Mouse (Mus musculus) intestine, embryonic 14.5 days (tissue): ENCODE measurements around the gene Wdhd1. TPM values are rescaled to one million over a fixed set of nuclear protein-coding genes. Genes with fewer than 3 reads are reported as not detected.

Experiments used
- ATAC-seq: fragments of 200-750 bp; cut with Nextera tagmentation; replicated peaks from 2 replicates; pipeline ENCODE4 v1.8.0; 2017; ENCODE audit warnings: low read depth, moderate number of reproducible peaks, moderate TSS enrichment, moderate library complexity; ENCODE audit not compliant: low FRiP score, low TSS enrichment
- DNase-seq: peaks from one replicate; pipeline ENCODE4 v3.0.0-alpha.2; 2018; ENCODE audit warnings: low spot score
- H3K27ac ChIP-seq: fragments of 300-500 bp; sonication (generic); 2 replicates; pipeline ENCODE4 v1.5.1; 2014; ENCODE audit warnings: low read depth, mild to moderate bottlenecking, control low read depth
- H3K27me3 ChIP-seq: fragments of 300-500 bp; sonication (generic); replicated peaks from 2 replicates; pipeline ENCODE4 v1.6.1; 2014; ENCODE audit warnings: low read length, control low read depth; ENCODE audit not compliant: control insufficient read depth, insufficient read depth
- H3K36me3 ChIP-seq: fragments of 300-500 bp; sonication (generic); 2 replicates; pipeline ENCODE4 v1.6.1; 2014; ENCODE audit warnings: low read length, control low read depth; ENCODE audit not compliant: control insufficient read depth, insufficient read depth
- H3K4me1 ChIP-seq: fragments of 300-500 bp; sonication (generic); replicated peaks from 2 replicates; pipeline ENCODE4 v1.6.1; 2014; ENCODE audit warnings: low read length, control low read depth, mixed read lengths; ENCODE audit not compliant: control insufficient read depth, insufficient read depth
- H3K4me2 ChIP-seq: fragments of 300-500 bp; sonication (generic); 2 replicates; pipeline ENCODE4 v1.6.1; 2014; ENCODE audit warnings: low read length
- H3K4me3 ChIP-seq: fragments of 300-500 bp; sonication (generic); 2 replicates; pipeline ENCODE4 v1.5.1; 2014; ENCODE audit warnings: low read depth, low read length, control low read depth, mixed read lengths
- H3K9ac ChIP-seq: fragments of 300-500 bp; sonication (generic); 2 replicates; pipeline ENCODE4 v1.6.1; 2014; ENCODE audit warnings: mild to moderate bottlenecking, low read length
- H3K9me3 ChIP-seq: fragments of 300-500 bp; sonication (generic); 2 replicates; pipeline ENCODE4 v1.6.1; 2016; ENCODE audit warnings: low read length, control low read depth; ENCODE audit not compliant: control insufficient read depth
- WGBS: fragments of 180-500 bp; shearing (Covaris S2); extraction: QIAGEN DNeasy Blood & Tissue Kit; methylation state at CpG from one replicate; pipeline ENCODE4 v1.1.7; 2014; 5-methylcytosine and 5-hydroxymethylcytosine counted together
- polyA plus RNA-seq: library from polyadenylated mRNA; unstranded; fragments of >200 nt; fragmentation: Nextera tagmentation; extraction: Ambion mirVana; gene quantifications from 2 replicates; pipeline ENCODE4 v1.2.1, GENCODE M21; 2014

Gene Wdhd1
- polyA plus RNA-seq, 1 experiment from 2014 or later = 34.8 TPM

DNA sequence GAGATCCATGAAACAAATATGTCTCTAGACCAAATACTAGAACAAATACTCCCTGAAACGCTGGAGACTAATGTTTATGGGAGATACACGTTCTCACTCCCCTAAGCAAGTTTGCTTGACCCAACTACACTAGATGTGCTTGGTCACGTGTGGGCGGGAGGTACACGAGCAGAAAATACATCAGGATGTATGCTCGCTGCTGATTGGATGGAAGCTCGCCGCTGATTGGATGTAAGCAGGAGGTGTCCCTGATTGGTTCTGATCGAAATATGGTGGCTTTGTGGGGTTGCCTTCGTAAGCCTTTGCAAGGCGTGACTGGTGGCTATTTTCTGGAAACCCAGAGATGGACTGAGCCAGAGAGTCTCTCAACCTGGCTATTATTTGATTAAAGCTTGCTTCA lies 55.1 kb downstream of the Wdhd1 start:
- H3K27ac ChIP-seq = no peak overlapping the region
- 0 out of 2 replicates have a peak, but pooled peaks cover 4% of the 10 kb centered on the region for H3K9me3 ChIP-seq
- 80% methylated on average over 11 of the region's 11 CpGs for WGBS
- H3K4me2 ChIP-seq = no peak overlapping the region
- H3K9ac ChIP-seq = no peak overlapping the region
- H3K4me3 ChIP-seq = no peak overlapping the region
- H3K4me1 ChIP-seq = no peaks in the 10 kb centered on the region
- H3K36me3 ChIP-seq = no peaks in the 10 kb centered on the region
- H3K27me3 ChIP-seq = no peaks in the 10 kb centered on the region
- DNase-seq (no peak), ATAC-seq (no peak)

DNA sequence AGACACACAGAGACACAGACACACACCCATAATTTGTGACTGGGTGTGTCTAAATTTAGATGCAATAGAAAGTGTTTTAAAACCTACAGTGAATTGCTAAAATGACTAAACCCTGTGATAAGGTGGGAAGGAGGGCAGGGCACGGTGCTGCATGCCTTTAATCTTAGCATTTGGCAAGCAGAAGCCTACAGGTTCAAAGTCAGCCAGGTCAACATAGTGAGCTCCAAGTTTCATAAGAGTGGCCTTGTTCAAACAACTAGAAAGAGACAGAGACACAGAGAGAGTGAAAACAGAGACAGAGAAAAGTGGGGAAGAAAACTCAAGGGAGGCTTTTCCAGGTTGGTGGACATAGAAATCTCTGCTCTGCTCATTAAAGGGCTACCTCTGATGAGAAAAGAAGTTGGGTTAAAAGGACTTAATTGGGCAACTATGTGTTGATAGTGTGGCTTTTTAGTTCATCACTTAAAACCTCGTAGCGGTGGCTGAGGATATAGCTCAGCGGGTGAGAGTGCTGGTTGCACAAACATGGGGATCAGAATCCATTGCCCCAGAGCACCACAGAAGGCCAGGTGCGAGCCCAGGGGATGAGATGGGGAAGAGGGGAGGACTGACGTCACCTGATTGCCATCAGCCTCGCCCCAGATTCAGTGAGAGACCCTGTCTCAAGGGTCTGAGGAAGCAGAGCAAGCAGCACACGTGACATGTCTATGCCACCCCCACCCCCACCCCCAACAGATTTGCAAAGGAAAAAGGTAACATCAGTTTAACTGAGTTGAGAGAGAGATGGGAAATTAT lies 56.2 kb downstream of the Wdhd1 start:
- no peaks in the 10 kb centered on the region for H3K27me3 ChIP-seq
- no peak overlapping the region for H3K9ac ChIP-seq
- H3K27ac ChIP-seq = no peak overlapping the region
- H3K4me2 ChIP-seq = no peak overlapping the region
- no peak for DNase-seq
- ATAC-seq = no peak
- H3K4me3 ChIP-seq = no peak overlapping the region
- H3K36me3 ChIP-seq = no peaks in the 10 kb centered on the region
- no peaks in the 10 kb centered on the region for H3K4me1 ChIP-seq
- H3K9me3 ChIP-seq = 0 out of 2 replicates have a peak, but pooled peaks cover 4% of the 10 kb centered on the region
- WGBS = 85% methylated on average over 8 of the region's 8 CpGs

DNA sequence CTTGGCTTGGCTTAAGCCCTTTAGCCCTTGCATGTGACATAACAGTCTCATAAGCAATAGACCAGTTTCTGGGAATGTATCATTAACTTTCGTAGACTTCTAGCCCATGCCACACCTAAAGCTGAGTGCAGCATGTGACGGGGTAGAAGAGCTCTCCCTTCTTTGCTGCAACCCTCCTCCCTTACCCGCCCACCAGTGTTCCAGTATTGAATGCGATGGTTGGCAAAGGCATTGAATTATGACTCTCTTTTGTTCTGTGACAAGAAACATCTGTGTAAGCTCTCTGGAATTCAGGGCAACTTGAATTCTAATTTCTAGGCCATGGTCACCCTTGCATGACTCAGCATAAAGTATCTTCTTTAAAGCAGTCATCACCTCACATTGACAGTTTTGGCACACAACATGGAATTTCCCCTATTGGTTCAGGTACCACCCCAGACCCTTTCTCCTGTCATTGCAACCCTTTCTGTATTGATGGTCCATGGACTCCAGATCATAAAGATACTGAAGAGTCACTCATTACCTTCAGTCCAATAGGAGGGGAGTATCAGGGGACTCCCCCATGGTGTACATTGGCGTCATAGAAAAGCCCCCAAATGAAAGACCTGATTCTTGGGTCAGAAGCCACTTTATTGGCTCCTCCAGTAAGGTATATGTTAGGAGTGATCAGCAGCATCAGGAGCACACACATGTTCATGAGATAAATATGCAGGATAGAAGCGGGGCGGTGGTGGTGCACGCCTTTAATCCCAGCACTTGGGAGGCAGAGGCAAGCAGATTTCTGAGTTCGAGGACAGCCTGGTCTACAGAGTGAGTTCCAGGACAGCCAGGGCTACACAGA lies 57.7 kb downstream of the Wdhd1 start:
- Histone ChIP-seq H3K4me1 (no peaks in the 10 kb centered on the region), H3K9me3 (no peaks in the 10 kb centered on the region), H3K4me3 (no peak overlapping the region), H3K27me3 (no peaks in the 10 kb centered on the region), H3K9ac (no peak overlapping the region), H3K27ac (no peak overlapping the region), H3K4me2 (no peak overlapping the region), H3K36me3 (no peaks in the 10 kb centered on the region)
- ATAC-seq (no peak), DNase-seq (no peak)
- 87% methylated on average over 9 of the region's 9 CpGs for WGBS

DNA sequence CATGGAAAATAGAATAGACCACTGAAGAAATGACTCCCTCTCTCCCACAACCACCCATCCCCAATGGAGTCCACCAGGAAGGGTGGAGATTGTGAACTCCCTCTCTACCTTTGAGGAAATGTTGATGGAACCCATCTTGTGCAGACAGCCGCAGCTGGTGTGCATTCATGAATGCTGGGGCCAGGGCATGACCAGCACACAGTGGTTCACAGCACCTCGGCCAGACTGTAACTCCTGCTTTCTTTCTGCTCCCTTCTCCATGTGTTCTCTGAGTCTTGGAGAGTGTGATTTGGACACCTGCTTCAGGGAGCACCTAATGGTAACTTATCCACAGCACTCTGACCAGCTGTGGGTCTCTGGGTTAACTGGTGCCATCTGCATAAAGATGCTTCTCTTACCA lies 60.1 kb downstream of the Wdhd1 start:
- H3K4me3 ChIP-seq = no peak overlapping the region
- H3K27me3 ChIP-seq = no peaks in the 10 kb centered on the region
- H3K27ac ChIP-seq = no peak overlapping the region
- no peaks in the 10 kb centered on the region for H3K4me1 ChIP-seq
- DNase-seq = no peak
- WGBS = 88% methylated on average over 2 of the region's 2 CpGs
- H3K4me2 ChIP-seq = no peak overlapping the region
- no peak for ATAC-seq
- H3K9ac ChIP-seq = no peak overlapping the region
- no peaks in the 10 kb centered on the region for H3K36me3 ChIP-seq
- no peaks in the 10 kb centered on the region for H3K9me3 ChIP-seq

DNA sequence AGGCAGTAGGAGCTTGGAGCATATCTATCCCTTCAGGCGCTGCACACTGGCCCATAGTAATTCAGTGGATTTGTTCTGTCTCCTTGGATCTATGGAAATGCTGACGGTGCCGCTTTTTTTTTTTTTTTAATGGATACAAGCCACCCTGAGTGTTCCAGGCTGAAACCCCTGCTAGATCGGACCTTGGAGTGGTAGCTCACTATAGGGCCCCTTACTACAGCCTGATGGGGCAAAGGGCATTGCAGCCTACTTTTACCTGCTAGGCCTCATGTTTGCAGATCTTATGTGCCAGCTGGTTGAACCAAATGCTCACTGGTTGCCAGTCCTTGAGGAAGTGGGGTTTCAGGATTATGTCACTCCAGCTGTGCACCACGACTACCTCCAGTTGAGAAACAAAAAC lies 62.3 kb downstream of the Wdhd1 start:
- no peak overlapping the region for H3K4me2 ChIP-seq
- WGBS = 69% methylated on average over 5 of the region's 5 CpGs

DNA sequence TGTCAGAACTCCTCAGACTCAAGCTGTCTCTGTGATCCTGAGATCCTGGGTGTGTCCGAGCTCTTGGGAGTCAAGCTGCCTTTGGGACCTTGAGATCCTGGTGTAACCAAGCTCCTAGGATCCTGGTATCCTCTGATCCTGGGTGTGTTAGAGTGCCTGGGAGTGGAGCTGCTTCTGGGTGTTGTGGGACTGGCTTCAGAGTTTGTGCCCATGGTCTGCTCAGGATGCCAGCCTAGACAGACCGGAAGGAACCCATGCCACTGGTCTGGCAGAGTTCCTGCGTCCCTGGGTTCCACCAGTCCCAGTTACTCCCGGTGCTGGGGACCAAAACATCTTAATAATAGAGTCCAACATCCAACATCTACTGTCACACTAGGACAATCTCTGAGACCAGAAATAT lies 63.4 kb downstream of the Wdhd1 start:
- 91% methylated on average over 4 of the region's 4 CpGs for WGBS

More for the DNA sequence above, 62.3 kb downstream of the Wdhd1 start:
- Histone ChIP-seq H3K27ac (no peak overlapping the region), H3K4me1 (no peaks in the 10 kb centered on the region), H3K9ac (no peak overlapping the region), H3K4me3 (no peak overlapping the region), H3K36me3 (no peaks in the 10 kb centered on the region), H3K27me3 (no peaks in the 10 kb centered on the region), H3K9me3 (no peaks in the 10 kb centered on the region)
- no peak for DNase-seq
- no peak for ATAC-seq

DNA sequence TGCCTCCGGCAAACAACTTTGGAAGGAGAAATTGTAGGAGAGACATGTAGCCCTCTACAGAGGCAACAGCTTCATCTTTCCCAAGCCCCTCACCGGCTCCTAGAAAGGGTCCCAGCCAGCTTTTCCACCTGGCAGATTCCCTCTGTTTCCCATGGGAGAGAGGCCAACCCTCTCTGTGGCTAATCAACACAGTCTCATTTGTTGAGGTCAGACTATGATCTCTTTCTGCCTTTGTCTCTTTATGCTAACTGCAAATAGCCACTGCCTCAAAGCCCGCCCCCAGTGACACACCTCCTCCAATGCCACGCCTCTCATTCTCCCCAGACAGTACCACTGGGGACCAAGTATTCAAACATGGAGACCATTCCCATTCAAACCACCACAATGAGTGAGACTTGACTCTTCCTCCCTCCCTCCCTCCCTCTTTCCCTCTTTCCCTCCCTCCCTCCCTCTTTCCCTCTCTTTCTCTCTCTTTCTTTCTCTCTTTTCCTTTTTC lies 66.9 kb downstream of the Wdhd1 start:
- Histone ChIP-seq H3K4me3 (no peak overlapping the region), H3K4me1 (no peaks in the 10 kb centered on the region), H3K4me2 (no peak overlapping the region), H3K27me3 (no peaks in the 10 kb centered on the region), H3K9ac (no peak overlapping the region), H3K36me3 (no peaks in the 10 kb centered on the region), H3K9me3 (no peaks in the 10 kb centered on the region), H3K27ac (no peak overlapping the region)
- no peak for ATAC-seq
- whole genome bisulfite sequencing = 78% methylated on average over 4 of the region's 4 CpGs
- no peak for DNase-seq

More for the DNA sequence above, 63.4 kb downstream of the Wdhd1 start:
- H3K4me3 ChIP-seq = no peak overlapping the region
- ATAC-seq (no peak), DNase-seq (no peak)
- H3K9ac ChIP-seq = no peak overlapping the region
- H3K4me2 ChIP-seq = no peak overlapping the region
- no peaks in the 10 kb centered on the region for H3K36me3 ChIP-seq
- H3K27me3 ChIP-seq = no peaks in the 10 kb centered on the region
- H3K27ac ChIP-seq = no peak overlapping the region
- no peaks in the 10 kb centered on the region for H3K4me1 ChIP-seq
- H3K9me3 ChIP-seq = no peaks in the 10 kb centered on the region

DNA sequence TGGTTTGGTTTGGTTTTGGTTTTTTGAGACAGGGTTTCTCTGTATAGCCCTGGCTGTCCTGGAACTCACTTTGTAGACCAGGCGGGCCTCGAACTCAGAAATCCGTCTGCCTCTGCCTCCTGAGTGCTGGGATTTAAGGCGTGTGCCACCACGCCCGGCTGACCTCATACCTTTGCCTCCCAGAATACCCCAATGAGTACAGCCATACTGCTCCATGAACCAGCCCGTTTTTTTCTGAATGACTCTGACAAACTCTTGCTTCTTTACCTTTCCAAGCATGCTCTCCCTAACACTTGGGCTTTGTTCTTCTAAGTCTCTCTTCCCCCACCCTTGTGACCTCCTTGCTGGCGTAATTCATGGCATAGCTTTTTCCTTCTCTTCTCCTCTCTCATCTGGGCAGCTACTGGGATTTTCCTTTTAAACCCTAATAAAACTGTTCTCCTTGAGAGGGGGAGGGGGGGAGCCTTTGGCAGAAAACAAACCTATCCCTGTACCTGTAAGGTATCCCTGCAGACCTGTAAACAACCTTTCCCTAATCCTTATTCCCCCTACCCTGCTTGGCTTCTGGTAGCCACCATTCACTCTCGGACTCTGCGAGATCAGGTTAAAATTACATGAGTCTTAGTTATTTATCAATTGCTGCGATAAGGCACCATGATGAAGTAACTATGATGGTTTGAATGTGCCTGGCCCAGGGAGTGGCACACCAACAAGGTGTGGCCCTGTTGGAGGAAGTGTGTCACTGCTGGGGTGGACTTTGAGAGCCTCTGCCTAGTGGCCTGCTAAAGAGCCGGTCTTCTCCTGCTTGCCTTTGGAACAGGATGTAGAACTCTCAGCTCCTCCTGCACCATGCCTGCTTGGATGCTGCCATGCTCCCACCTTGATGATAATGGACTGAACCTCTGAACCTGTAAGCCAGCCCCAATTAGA lies 67.8 kb downstream of the Wdhd1 start:
- ATAC-seq = peak; percentile 68; the same call in 1 of the 2 replicates

More for the DNA sequence above, 67.8 kb downstream of the Wdhd1 start:
- DNase-seq = no peak
- no peaks in the 10 kb centered on the region for H3K36me3 ChIP-seq
- 85% methylated on average over 12 of the region's 12 CpGs for WGBS
- H3K9me3 ChIP-seq = no peaks in the 10 kb centered on the region
- H3K4me1 ChIP-seq = no peaks in the 10 kb centered on the region
- H3K4me3 ChIP-seq = no peak overlapping the region
- no peak overlapping the region for H3K9ac ChIP-seq
- no peaks in the 10 kb centered on the region for H3K27me3 ChIP-seq
- no peak overlapping the region for H3K27ac ChIP-seq
- no peak overlapping the region for H3K4me2 ChIP-seq
